Mouse (Mus musculus) kidney, adult 2 months (tissue): Measurements from ENCODE around the gene Klf13.

ENCODE experiments used
- CTCF ChIP-seq: fragments of 200-500 bp; conservative IDR thresholded peaks from 2 replicates; pipeline ENCODE4 v1.5.1; 2011; ENCODE audit warnings: low read depth, mild to moderate bottlenecking, control low read depth, low read length, moderate library complexity, mixed read lengths; ENCODE audit not compliant: insufficient read depth, insufficient read length
- POLR2A ChIP-seq: fragments of 200-500 bp; IDR thresholded peaks from one replicate; pipeline ENCODE4 v1.6.1; 2011; ENCODE audit warnings: low read depth, low read length, control low read depth

DNA sequence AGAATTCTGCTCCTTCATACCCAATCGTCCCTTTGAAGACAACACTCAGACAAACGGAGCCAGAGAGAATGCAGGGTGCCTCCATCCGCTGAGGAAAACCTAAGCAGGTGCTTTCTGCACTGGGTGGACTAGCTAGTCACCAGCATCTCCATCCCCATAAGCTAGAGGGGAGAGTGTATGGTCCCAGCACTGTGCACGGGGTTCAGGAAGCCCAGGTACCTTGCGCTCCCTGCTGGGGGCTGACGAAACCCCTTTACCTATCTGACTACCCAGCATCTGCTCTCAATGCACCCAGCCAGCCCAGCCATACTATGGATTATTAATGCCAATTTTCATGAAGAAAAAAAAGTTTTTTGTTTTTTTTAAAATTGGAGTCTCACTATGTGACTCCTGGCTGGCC, 25.4 kb upstream of the Klf13 start:
- TF ChIP-seq CTCF (0 out of 2 replicates have a peak, but pooled peaks have one; percentile 22), POLR2A (no peak)
